Mouse (Mus musculus): ENCODE measurements at regions not wholly inside any gene's neighbourhood (a gene's known extent, or its start where the extent isn't known, plus 50 kb on each side); places are given as distances from the start of the nearest gene placed in this dataset.

GRCm38 (mm10) chr10:124409633-124410032, 979.6 kb downstream of the Slc16a7 start:
- TF ChIP-seq CTCF (IDR thresholded peaks at IDR 0.05; ENCODE audit: insufficient read depth, low read depth, low read length) (no peak), POLR2A (IDR thresholded peaks at IDR 0.05; ENCODE audit: insufficient read depth, low read depth, low read length) (no peak)

Measured in olfactory bulb, adult 2 months (tissue).